Mouse (Mus musculus) forebrain, embryonic 14.5 days (tissue): ENCODE data around the gene Capn12. TPM values are rescaled to one million over a fixed set of nuclear protein-coding genes. Genes with fewer than 3 reads are reported as not detected.

Experiments used
- ATAC-seq: fragments of 200-750 bp; cut with Nextera tagmentation; 2 replicates; pipeline ENCODE4 v1.8.0; 2017; ENCODE audit warnings: mild to moderate bottlenecking, moderate library complexity
- DNase-seq: peaks from one replicate; pipeline ENCODE4 v3.0.0-alpha.2; 2015; ENCODE audit warnings: low spot score
- H3K27ac ChIP-seq: fragments of 300-500 bp; sonication (generic); 2 replicates; pipeline ENCODE4 v1.5.1; 2014; ENCODE audit warnings: low read depth, mild to moderate bottlenecking, control low read depth, low read length, moderate library complexity
- H3K27me3 ChIP-seq: fragments of 300-500 bp; sonication (generic); replicated peaks from 2 replicates; pipeline ENCODE4 v1.6.1; 2014; ENCODE audit warnings: low read length, control low read depth, mixed read lengths; ENCODE audit not compliant: control insufficient read depth, insufficient read depth
- H3K36me3 ChIP-seq: fragments of 300-500 bp; sonication (generic); 2 replicates; pipeline ENCODE4 v1.6.1; 2014; ENCODE audit warnings: low read length, control low read depth; ENCODE audit not compliant: control insufficient read depth, insufficient read depth
- H3K4me1 ChIP-seq: fragments of 300-500 bp; sonication (generic); 2 replicates; pipeline ENCODE4 v1.6.1; 2014; ENCODE audit warnings: antibody characterized with exemption, low read length, control low read depth; ENCODE audit not compliant: control insufficient read depth, insufficient read depth
- H3K4me2 ChIP-seq: fragments of 300-500 bp; sonication (generic); 2 replicates; pipeline ENCODE4 v1.6.1; 2014; ENCODE audit warnings: mild to moderate bottlenecking, control low read depth, low read length
- H3K4me3 ChIP-seq: fragments of 300-500 bp; sonication (generic); 2 replicates; pipeline ENCODE4 v1.5.1; 2014; ENCODE audit warnings: low read depth, low read length, control low read depth
- H3K9ac ChIP-seq: fragments of 300-500 bp; sonication (generic); 2 replicates; pipeline ENCODE4 v1.6.1; 2014; ENCODE audit warnings: mild to moderate bottlenecking, low read length, control low read depth, moderate library complexity
- H3K9me3 ChIP-seq: fragments of 300-500 bp; sonication (generic); replicated peaks from 2 replicates; pipeline ENCODE4 v1.6.1; 2016; ENCODE audit warnings: low read length, control low read depth, mixed read lengths; ENCODE audit not compliant: control insufficient read depth
- WGBS: fragments of 180-500 bp; shearing (Covaris S2); extraction: QIAGEN DNeasy Blood & Tissue Kit; methylation state at CpG from one replicate; pipeline ENCODE4 v1.1.7; 2014; 5-methylcytosine and 5-hydroxymethylcytosine counted together
- polyA plus RNA-seq: library from polyadenylated mRNA; unstranded; fragments of >200 nt; fragmentation: Nextera tagmentation; extraction: Ambion mirVana; gene quantifications from 2 replicates; pipeline ENCODE4 v1.2.1, GENCODE M21; 2014

The Capn12 gene
- polyA plus RNA-seq, 1 experiment from 2014 or later: 0.11 TPM

DNA sequence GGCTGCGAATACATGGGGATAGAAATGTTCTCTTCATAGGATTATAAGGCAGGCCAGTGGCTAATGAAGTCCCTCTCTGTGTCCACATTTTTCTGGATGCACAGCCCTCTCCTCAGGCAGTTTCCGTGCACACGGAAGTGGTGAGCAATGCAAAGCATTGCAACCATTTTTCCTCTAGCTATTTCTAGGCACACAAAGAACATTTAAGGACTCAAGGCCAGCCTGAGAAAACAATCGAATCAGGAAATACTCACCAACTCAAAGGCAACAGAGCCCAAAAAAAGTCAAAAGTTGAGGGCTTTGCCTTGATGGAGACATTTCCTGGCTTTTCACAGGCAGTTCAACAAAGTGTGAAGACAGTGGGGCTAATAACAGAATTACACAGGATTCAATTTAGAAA is 59.9 kb downstream of the Capn12 start:
- ATAC-seq (no peak), DNase-seq (no peak)
- WGBS: 87% methylated on average over 4 of the region's 4 CpGs
- Histone ChIP-seq H3K4me2 (no peak overlapping the region), H3K9me3 (no peaks in the 10 kb centered on the region), H3K4me3 (no peak overlapping the region), H3K27me3 (no peaks in the 10 kb centered on the region), H3K36me3 (0 out of 2 replicates have a peak, but pooled peaks cover 3% of the 10 kb centered on the region), H3K9ac (no peak overlapping the region), H3K27ac (no peak overlapping the region), H3K4me1 (peaks cover 14% of the 10 kb centered on the region)

GRCm38 (mm10) chr7:28941542-28941941 is 60.3 kb downstream of the Capn12 start:
- Histone ChIP-seq H3K27me3 (no peaks in the 10 kb centered on the region), H3K9me3 (no peaks in the 10 kb centered on the region), H3K27ac (no peak overlapping the region), H3K9ac (no peak overlapping the region), H3K4me1 (peaks cover 17% of the 10 kb centered on the region), H3K4me2 (no peak overlapping the region), H3K4me3 (no peak overlapping the region), H3K36me3 (0 out of 2 replicates have a peak, but pooled peaks cover 3% of the 10 kb centered on the region)
- ATAC-seq: no peak
- no peak for DNase-seq
- 89% methylated on average over 4 of the region's 4 CpGs for WGBS

Other genes starting within 250 kb of the Capn12 start
- 4.3 and 5.9 TPM in 2 replicates for gene Fbxo27, start 188.6 kb upstream of the Capn12 start, polyA plus RNA-seq
- 3.0 and 3.4 TPM in 2 replicates for gene Fbxo17, start 164.6 kb upstream of the Capn12 start, polyA plus RNA-seq
- 133 and 141 TPM in 2 replicates for gene Mrps12, start 139.6 kb upstream of the Capn12 start, polyA plus RNA-seq
- gene Sars2, start 139.4 kb upstream of the Capn12 start, polyA plus RNA-seq: 17.6 and 17.7 TPM in 2 replicates
- gene Ccer2, start 125.2 kb upstream of the Capn12 start, polyA plus RNA-seq: not detected in 2 replicates
- 110 and 115 TPM in 2 replicates for gene Sirt2, start 114.7 kb upstream of the Capn12 start, polyA plus RNA-seq
- gene Nfkbib, start 113.9 kb upstream of the Capn12 start, polyA plus RNA-seq: 61.0 and 62.4 TPM in 2 replicates
- 1.3 and 1.5 TPM in 2 replicates for gene Rinl, start 92.5 kb upstream of the Capn12 start, polyA plus RNA-seq
- 190 and 198 TPM in 2 replicates for gene Hnrnpl, start 72.9 kb upstream of the Capn12 start, polyA plus RNA-seq
- 103 and 107 TPM in 2 replicates for gene Ech1, start 56.2 kb upstream of the Capn12 start, polyA plus RNA-seq
- gene Lgals4, start 47.6 kb upstream of the Capn12 start, polyA plus RNA-seq: 1.7 and 2.0 TPM in 2 replicates
- gene Lgals7, start 17.6 kb upstream of the Capn12 start, polyA plus RNA-seq: 2.4 and 4.2 TPM in 2 replicates
- gene Actn4, start 80.9 kb downstream of the Capn12 start, polyA plus RNA-seq: 101 and 128 TPM in 2 replicates
- gene Eif3k, start 100.4 kb downstream of the Capn12 start, polyA plus RNA-seq: 345 and 412 TPM in 2 replicates
- gene Map4k1, start 100.6 kb downstream of the Capn12 start, polyA plus RNA-seq: 6.1 and 6.9 TPM in 2 replicates
- gene Ryr1, start 243.8 kb downstream of the Capn12 start, polyA plus RNA-seq: 5.0 and 6.2 TPM in 2 replicates